Mouse (Mus musculus): ENCODE measurements at regions not wholly inside any gene's neighbourhood (a gene's known extent, or its start where the extent isn't known, plus 50 kb on each side); places are given as distances from the start of the nearest gene placed in this dataset.

GRCm38 (mm10) chr7:33795016-33795415 lies 51.4 kb downstream of the Scgb1b24 start:
- intact Hi-C loops (cut with DNase I): no loop called here
- DNase-seq: peak in 1 of 2 experiments; percentile 5

Measured in heart, postnatal 36 days (tissue).